ENCODE assay signal across 31 mouse cellular contexts in the genomic region with DNA sequence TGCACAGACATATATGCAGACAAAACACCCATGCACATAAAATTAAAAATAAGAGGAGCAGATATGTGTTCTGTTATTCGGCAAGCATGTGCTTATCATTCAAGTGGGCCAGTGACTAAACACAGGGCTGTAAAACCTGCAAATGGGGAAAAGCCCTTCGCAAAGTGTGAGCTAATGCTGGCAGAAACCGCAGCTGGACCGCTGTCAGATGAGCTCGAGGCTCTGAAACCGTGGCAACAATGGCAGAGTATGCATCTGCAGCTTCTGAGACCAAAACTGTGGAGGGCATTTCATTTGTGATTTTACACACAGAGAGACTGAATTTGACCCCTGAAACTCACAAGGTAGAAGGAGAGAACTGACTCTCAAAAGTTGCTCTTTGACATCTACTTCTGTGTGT. TPM values are rescaled to one million over a fixed set of nuclear protein-coding genes. Genes with fewer than 3 reads are reported as not detected.
DNase-seq lines count a peak whose midpoint lies in the region; ATAC-seq and TF ChIP-seq lines count a peak whose summit lies in the region.
"Had no signal": no experiment of that assay in that cellular context is flagged by ENCODE, and none has a peak within 500 bp of the region (broad histone marks: within the 10 kb centered on the region; RNA-seq: fewer than 3 reads in every experiment).

No protein-coding gene starts in this region.

- ATAC-seq in hindbrain, postnatal 0 days = no peak
- no peak for ATAC-seq in hindbrain, embryonic 13.5 days (ENCODE audit: low FRiP score)
- no peak for ATAC-seq in embryonic facial prominence, embryonic 15.5 days (ENCODE audit: insufficient number of reproducible peaks, low FRiP score, low TSS enrichment, low read depth)
- ATAC-seq in limb, embryonic 15.5 days (ENCODE audit: insufficient number of reproducible peaks, low FRiP score, low TSS enrichment, low read depth) = no peak
- ATAC-seq: forebrain, embryonic 14.5 days; intestine, embryonic 15.5 days; midbrain, embryonic 16.5 days had no signal

- no peaks in the 10 kb centered on the region for H3K36me3 ChIP-seq in hindbrain, postnatal 0 days (ENCODE audit: insufficient read depth, low read length)
- H3K36me3 ChIP-seq in hindbrain, embryonic 13.5 days = no peaks in the 10 kb centered on the region
- no peaks in the 10 kb centered on the region for H3K36me3 ChIP-seq in embryonic facial prominence, embryonic 15.5 days
- no peaks in the 10 kb centered on the region for H3K36me3 ChIP-seq in limb, embryonic 15.5 days
- H3K36me3 ChIP-seq: hindbrain, embryonic 15.5 days; intestine, embryonic 15.5 days; liver, embryonic 15.5 days; lung, embryonic 15.5 days had no signal

- no peak overlapping the region for H3K4me3 ChIP-seq in hindbrain, postnatal 0 days (ENCODE audit: low read length)
- no peak overlapping the region for H3K4me3 ChIP-seq in hindbrain, embryonic 13.5 days
- H3K4me3 ChIP-seq in embryonic facial prominence, embryonic 15.5 days (replicated peaks) = no peak overlapping the region
- no peak overlapping the region for H3K4me3 ChIP-seq in limb, embryonic 15.5 days
- H3K4me3 ChIP-seq: hindbrain, embryonic 15.5 days; intestine, embryonic 15.5 days; left cerebral cortex, adult 2 months; liver, embryonic 15.5 days; lung, embryonic 15.5 days had no signal

- H3K27ac ChIP-seq in hindbrain, postnatal 0 days = no peak overlapping the region
- H3K27ac ChIP-seq in hindbrain, embryonic 13.5 days = no peak overlapping the region
- H3K27ac ChIP-seq in embryonic facial prominence, embryonic 15.5 days (replicated peaks) = 0 out of 2 replicates have a peak overlapping the region, but pooled peaks have one; percentile 28
- peak overlapping the region; percentile 64 for H3K27ac ChIP-seq in limb, embryonic 15.5 days
- H3K27ac ChIP-seq: hindbrain, embryonic 15.5 days; intestine, embryonic 15.5 days; left cerebral cortex, adult 2 months; liver, embryonic 15.5 days; lung, embryonic 15.5 days; stomach, postnatal 0 days had no signal

- no peak overlapping the region for H3K4me2 ChIP-seq in hindbrain, postnatal 0 days (ENCODE audit: low read depth, low read length)
- H3K4me2 ChIP-seq in hindbrain, embryonic 13.5 days = no peak overlapping the region
- no peak overlapping the region for H3K4me2 ChIP-seq in embryonic facial prominence, embryonic 15.5 days (replicated peaks)
- no peak overlapping the region for H3K4me2 ChIP-seq in limb, embryonic 15.5 days
- H3K4me2 ChIP-seq: hindbrain, embryonic 15.5 days; intestine, embryonic 15.5 days; liver, embryonic 15.5 days; lung, embryonic 15.5 days had no signal

- no peaks in the 10 kb centered on the region for H3K9me3 ChIP-seq in hindbrain, postnatal 0 days (ENCODE audit: low read length)
- H3K9me3 ChIP-seq in hindbrain, embryonic 13.5 days = no peaks in the 10 kb centered on the region
- H3K9me3 ChIP-seq in embryonic facial prominence, embryonic 15.5 days (replicated peaks) = no peaks in the 10 kb centered on the region
- no peaks in the 10 kb centered on the region for H3K9me3 ChIP-seq in limb, embryonic 15.5 days
- H3K9me3 ChIP-seq: hindbrain, embryonic 15.5 days; intestine, embryonic 15.5 days; liver, embryonic 15.5 days; lung, embryonic 15.5 days had no signal

- H3K27me3 ChIP-seq in hindbrain, postnatal 0 days (ENCODE audit: insufficient read depth, low read length) = no peaks in the 10 kb centered on the region
- no peaks in the 10 kb centered on the region for H3K27me3 ChIP-seq in hindbrain, embryonic 13.5 days
- no peaks in the 10 kb centered on the region for H3K27me3 ChIP-seq in embryonic facial prominence, embryonic 15.5 days
- no peaks in the 10 kb centered on the region for H3K27me3 ChIP-seq in limb, embryonic 15.5 days
- H3K27me3 ChIP-seq: hindbrain, embryonic 15.5 days; intestine, embryonic 15.5 days; lung, embryonic 15.5 days had no signal

- H3K4me1 ChIP-seq in hindbrain, postnatal 0 days (ENCODE audit: insufficient read depth, low read length) = no peaks in the 10 kb centered on the region
- H3K4me1 ChIP-seq in hindbrain, embryonic 13.5 days (replicated peaks) = peaks cover 7% of the 10 kb centered on the region
- peaks cover 14% of the 10 kb centered on the region for H3K4me1 ChIP-seq in embryonic facial prominence, embryonic 15.5 days
- peaks cover 15% of the 10 kb centered on the region for H3K4me1 ChIP-seq in limb, embryonic 15.5 days

- WGBS in hindbrain, postnatal 0 days = 52% methylated on average over 6 of the region's 6 CpGs
- 68% methylated on average over 6 of the region's 6 CpGs for WGBS in hindbrain, embryonic 13.5 days
- 56% methylated on average over 6 of the region's 6 CpGs for WGBS in embryonic facial prominence, embryonic 15.5 days
- WGBS in limb, embryonic 15.5 days = 37% methylated on average over 6 of the region's 6 CpGs

- DNase-seq in hindbrain, postnatal 0 days (ENCODE audit: low spot score) = peak; percentile 12
- peak; percentile 87 for DNase-seq in NIH3T3 (ENCODE audit: low read depth)
- no peak for DNase-seq in left cerebral cortex, adult 9 months (ENCODE audit: low spot score in 2 of 2)
- DNase-seq in testis, postnatal 10 days (ENCODE audit: low spot score) = no peak
- no peak for DNase-seq in Muller cell, postnatal 12 days (ENCODE audit: inconsistent ontology term)
- DNase-seq: adrenal gland, postnatal 14 days; gastrocnemius, postnatal 36 days; heart, postnatal 4 days; kidney, postnatal 36 days; liver had no signal

- TF ChIP-seq CTCF in hindbrain, postnatal 0 days (IDR thresholded peaks at IDR 0.05; ENCODE audit: low read depth) = no peak

- H3K9ac ChIP-seq in hindbrain, postnatal 0 days (replicated peaks; ENCODE audit: low read length) = no peak overlapping the region
- no peak overlapping the region for H3K9ac ChIP-seq in hindbrain, embryonic 13.5 days
- H3K9ac ChIP-seq in embryonic facial prominence, embryonic 15.5 days = no peak overlapping the region
- H3K9ac ChIP-seq in limb, embryonic 15.5 days = no peak overlapping the region
- H3K9ac ChIP-seq: hindbrain, embryonic 15.5 days; intestine, embryonic 15.5 days; liver, embryonic 15.5 days; lung, embryonic 15.5 days had no signal

RNA-seq across cellular contexts. Expression of gene Ilvbl, which starts 3.7 kb away (rescaled TPM):
- 59.1 and 66.2 TPM in 2 replicates for total RNA-seq in hindbrain, postnatal 0 days (2014; rRNA removed)
- 83.6 and 86.4 TPM in 2 replicates for polyA plus RNA-seq in hindbrain, postnatal 0 days (2015; fragmentation: Nextera tagmentation; extraction: Ambion mirVana)
- polyA plus RNA-seq in hindbrain, embryonic 13.5 days (2015; fragmentation: Nextera tagmentation; extraction: Ambion mirVana) = 56.1 and 61.2 TPM in 2 replicates
- 69.2 and 75.6 TPM in 2 replicates for polyA plus RNA-seq in embryonic facial prominence, embryonic 15.5 days (2015; fragmentation: Nextera tagmentation; extraction: Ambion mirVana)
- polyA plus RNA-seq in limb, embryonic 15.5 days (2015; fragmentation: Nextera tagmentation; extraction: Ambion mirVana) = 77.0 and 86.2 TPM in 2 replicates

RNA-seq across cellular contexts. Expression of gene Syde1, which starts 21.3 kb away (rescaled TPM):
- total RNA-seq in hindbrain, postnatal 0 days (2014; rRNA removed) = 5.6 and 7.2 TPM in 2 replicates
- 3.5 and 3.6 TPM in 2 replicates for polyA plus RNA-seq in hindbrain, postnatal 0 days (2015; fragmentation: Nextera tagmentation; extraction: Ambion mirVana)
- 4.5 and 4.6 TPM in 2 replicates for polyA plus RNA-seq in hindbrain, embryonic 13.5 days (2015; fragmentation: Nextera tagmentation; extraction: Ambion mirVana)
- polyA plus RNA-seq in embryonic facial prominence, embryonic 15.5 days (2015; fragmentation: Nextera tagmentation; extraction: Ambion mirVana) = 18.3 and 20.2 TPM in 2 replicates
- polyA plus RNA-seq in limb, embryonic 15.5 days (2015; fragmentation: Nextera tagmentation; extraction: Ambion mirVana) = 20.2 and 20.3 TPM in 2 replicates
- total RNA-seq: megakaryocyte-erythroid progenitor cell, adult 5-6 weeks had no signal

RNA-seq across cellular contexts. Expression of gene Olfr1357, which starts 47.5 kb away (rescaled TPM):
- total RNA-seq in hindbrain, postnatal 0 days (2014; rRNA removed) = not detected in 2 replicates
- polyA plus RNA-seq in hindbrain, postnatal 0 days (2015; fragmentation: Nextera tagmentation; extraction: Ambion mirVana) = not detected in 2 replicates
- not detected in 2 replicates for polyA plus RNA-seq in hindbrain, embryonic 13.5 days (2015; fragmentation: Nextera tagmentation; extraction: Ambion mirVana)
- polyA plus RNA-seq in embryonic facial prominence, embryonic 15.5 days (2015; fragmentation: Nextera tagmentation; extraction: Ambion mirVana) = 0.09 TPM in 1 of 2 replicates, not detected in the other
- polyA plus RNA-seq in limb, embryonic 15.5 days (2015; fragmentation: Nextera tagmentation; extraction: Ambion mirVana) = not detected in 2 replicates
- total RNA-seq: adrenal gland, postnatal 14 days; gastrocnemius, postnatal 36 days; heart, postnatal 4 days; layer of hippocampus, postnatal 10 days; left cerebral cortex, adult 2 months; megakaryocyte-erythroid progenitor cell, adult 5-6 weeks had no signal
- polyA plus RNA-seq: brain, embryonic 14.5 days; C2C12; embryonic facial prominence, embryonic 11.5 days; forebrain, embryonic 14.5 days; heart, embryonic 16.5 days; hindbrain, embryonic 15.5 days; intestine, embryonic 15.5 days; kidney, embryonic 14.5 days; liver, embryonic 15.5 days; lung, embryonic 15.5 days; midbrain, embryonic 16.5 days; neural tube, embryonic 14.5 days; small intestine, adult 2 months; stomach, postnatal 0 days; urinary bladder, adult 2 months had no signal

RNA-seq across cellular contexts. Expression of gene Olfr1358, which starts 53.2 kb away (rescaled TPM):
- total RNA-seq in hindbrain, postnatal 0 days (2014; rRNA removed) = not detected in 2 replicates
- not detected in 2 replicates for polyA plus RNA-seq in hindbrain, postnatal 0 days (2015; fragmentation: Nextera tagmentation; extraction: Ambion mirVana)
- polyA plus RNA-seq in hindbrain, embryonic 13.5 days (2015; fragmentation: Nextera tagmentation; extraction: Ambion mirVana) = not detected in 2 replicates
- 0.21 TPM in 1 of 2 replicates, not detected in the other for polyA plus RNA-seq in embryonic facial prominence, embryonic 15.5 days (2015; fragmentation: Nextera tagmentation; extraction: Ambion mirVana)
- polyA plus RNA-seq in limb, embryonic 15.5 days (2015; fragmentation: Nextera tagmentation; extraction: Ambion mirVana) = not detected in 2 replicates
- total RNA-seq: adrenal gland, postnatal 14 days; gastrocnemius, postnatal 36 days; heart, postnatal 4 days; layer of hippocampus, postnatal 10 days; left cerebral cortex, adult 2 months; megakaryocyte-erythroid progenitor cell, adult 5-6 weeks had no signal
- polyA plus RNA-seq: C2C12; embryonic facial prominence, embryonic 11.5 days; forebrain, embryonic 14.5 days; heart, embryonic 16.5 days; hindbrain, embryonic 15.5 days; intestine, embryonic 15.5 days; kidney, embryonic 14.5 days; liver, embryonic 15.5 days; lung, embryonic 15.5 days; midbrain, embryonic 16.5 days; neural tube, embryonic 14.5 days; small intestine, adult 2 months; stomach, postnatal 0 days; urinary bladder, adult 2 months had no signal

Comparison
In these comparisons a context has a peak if more than half of its experiments do, and no peak if none do; other contexts are left out.
1. DNase-seq: peak in hindbrain, postnatal 0 days (single experiment) and NIH3T3 (single experiment); none in left cerebral cortex, adult 9 months (0 of 2), testis, postnatal 10 days (single experiment) and Muller cell, postnatal 12 days (single experiment).
2. H3K27ac ChIP-seq: peak in embryonic facial prominence, embryonic 15.5 days (single experiment) and limb, embryonic 15.5 days (single experiment); none in hindbrain, postnatal 0 days (single experiment) and hindbrain, embryonic 13.5 days (single experiment).